Mouse (Mus musculus) left cerebral cortex, adult 18-20 months (tissue): ENCODE measurements at regions not wholly inside any gene's neighbourhood (a gene's known extent, or its start where the extent isn't known, plus 50 kb on each side); places are given as distances from the start of the nearest gene placed in this dataset.

Source experiments
- DNase-seq, 2 experiments: peaks; one replicate each; pipeline ENCODE4 v3.0.0; 2021 to 2022; ENCODE audit warnings: low spot score in 2 of 2, mixed read lengths in 1 of 2

- DNase-seq = no peak
Observed at GRCm38 (mm10) chr2:162735761-162736160, 74.8 kb upstream of the Ptprt start.

- no peak for DNase-seq
Observed at GRCm38 (mm10) chr2:162734286-162734685, 73.3 kb upstream of the Ptprt start.

- DNase-seq = no peak
Observed at GRCm38 (mm10) chr2:162720016-162720415, 59.1 kb upstream of the Ptprt start.

GRCm38 (mm10) chr2:162718466-162718865, 57.5 kb upstream of the Ptprt start:
- DNase-seq = no peak

- peak; percentile 9 to 41 for DNase-seq
Observed at GRCm38 (mm10) chr2:162714976-162715375, 54.0 kb upstream of the Ptprt start.

- DNase-seq = no peak
Observed at GRCm38 (mm10) chr2:162712972-162713371, 52.0 kb upstream of the Ptprt start.

- DNase-seq = no peak
Observed at GRCm38 (mm10) chr2:162712394-162712793, 51.4 kb upstream of the Ptprt start.
